Mouse (Mus musculus): ENCODE results near the gene F5.

The F5 gene

DNA sequence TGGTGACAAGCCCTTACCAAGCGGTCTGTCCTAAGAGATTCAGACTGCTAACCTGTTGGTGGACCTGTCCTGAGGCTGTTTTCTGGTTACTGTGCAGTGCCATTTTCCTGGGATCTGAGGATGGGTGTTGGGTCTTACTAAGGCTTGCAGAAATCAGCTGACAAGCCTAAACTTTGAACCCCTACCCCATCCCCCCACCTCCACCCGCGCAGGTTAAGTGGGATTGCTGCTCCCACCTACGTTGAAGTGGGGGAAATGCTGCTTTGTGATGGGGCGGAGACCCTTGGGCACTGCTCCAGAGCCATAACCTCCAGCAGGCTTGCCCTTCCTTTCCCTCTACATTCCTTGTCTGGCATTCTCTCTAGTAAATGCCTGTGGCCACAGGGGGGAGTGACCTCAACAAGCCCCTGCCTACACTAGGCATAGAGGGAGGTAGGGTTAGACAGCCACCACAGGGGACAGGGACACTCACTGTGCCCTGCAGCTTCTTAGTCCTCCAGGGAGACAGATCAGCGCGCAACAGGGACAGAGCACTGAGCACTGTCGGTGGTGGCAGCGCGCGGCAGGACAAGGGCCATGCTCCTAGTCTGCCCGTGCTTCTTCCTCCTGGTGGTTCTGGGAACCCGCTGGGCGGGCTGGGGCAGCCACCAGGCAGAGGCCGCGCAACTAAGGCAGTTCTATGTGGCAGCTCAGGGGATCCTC is at the start of gene F5:
Gene F5, plus strand, starts transcription at position 452 of the 702 bp plus-strand sequence.
- peak; percentile 9 for DNase-seq (ENCODE audit: low spot score)

DNA sequence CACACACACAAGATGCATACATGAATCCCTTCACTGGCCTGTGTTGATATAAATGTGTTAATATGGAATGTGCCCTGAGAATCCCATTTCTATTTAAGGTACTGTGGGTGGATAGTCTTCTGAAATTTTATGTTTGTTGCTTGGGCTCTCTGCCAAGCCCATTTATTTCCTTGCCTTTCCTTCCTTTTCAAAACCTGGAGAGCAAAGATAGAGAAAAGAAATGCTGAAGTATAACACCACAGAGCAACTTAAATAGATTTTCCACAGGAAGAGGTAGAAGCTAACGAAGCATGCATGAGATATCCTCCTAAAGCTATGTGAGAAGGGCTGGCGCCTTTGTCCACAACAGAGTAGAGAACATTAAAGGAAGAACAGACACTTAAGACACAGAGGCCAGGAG is 41.9 kb upstream of the F5 start:
- no peak for DNase-seq (ENCODE audit: low spot score)

DNA sequence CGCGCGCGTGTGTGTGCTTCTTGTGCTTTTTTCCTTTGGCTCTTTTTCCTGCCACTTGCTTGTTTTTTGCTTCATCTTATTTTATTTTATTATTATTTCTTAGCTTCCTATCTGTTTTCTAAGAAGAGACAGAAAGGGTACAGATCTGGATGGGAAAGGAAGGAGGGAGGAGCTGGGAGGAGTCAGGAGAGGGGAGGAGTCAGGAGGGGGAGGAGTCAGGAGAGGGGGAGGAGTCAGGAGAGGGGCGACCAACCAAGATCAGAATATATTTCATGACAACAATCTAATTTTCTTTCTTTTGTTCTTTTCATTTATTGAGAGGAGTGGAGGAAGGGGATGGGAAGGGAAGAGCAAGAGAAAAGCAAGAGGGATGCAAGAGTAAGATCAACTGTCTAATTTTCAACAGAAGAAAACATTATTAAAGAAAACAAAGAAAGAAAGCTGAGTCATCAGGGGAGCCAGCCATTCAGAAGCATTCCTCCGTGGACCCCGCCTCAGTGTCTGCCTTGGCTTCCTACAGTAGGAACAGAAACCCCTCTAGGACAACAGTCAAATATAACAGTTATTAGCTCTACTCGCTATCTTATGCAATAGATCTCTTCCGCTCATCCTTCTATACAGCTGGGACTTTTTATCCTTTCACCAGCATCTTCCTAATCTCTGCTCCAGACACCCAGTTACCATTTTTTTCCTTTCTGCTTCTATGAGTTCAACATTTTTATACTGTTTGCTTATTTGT is 40.9 kb upstream of the F5 start:
- DNase-seq (ENCODE audit: low spot score) = no peak

DNA sequence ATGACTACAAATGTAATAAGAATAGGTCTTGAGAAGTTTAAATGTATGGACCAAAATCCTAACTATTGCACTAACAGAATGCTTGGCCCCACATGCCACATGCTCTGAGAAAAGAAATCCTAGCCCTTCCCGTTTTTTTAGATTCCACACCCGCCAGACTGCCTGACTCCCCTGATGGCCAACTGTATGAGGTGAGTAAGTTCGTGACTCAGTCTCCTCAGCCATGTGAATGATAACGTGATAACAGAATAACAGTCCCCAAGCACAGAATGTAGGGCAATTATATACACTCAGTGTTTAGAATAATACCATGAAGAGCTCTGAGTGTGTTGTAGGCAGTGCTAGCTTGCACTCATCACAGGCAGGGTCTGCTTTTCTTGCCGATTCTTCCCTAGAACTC is 37.4 kb upstream of the F5 start:
- DNase-seq (ENCODE audit: low spot score) = no peak

DNA sequence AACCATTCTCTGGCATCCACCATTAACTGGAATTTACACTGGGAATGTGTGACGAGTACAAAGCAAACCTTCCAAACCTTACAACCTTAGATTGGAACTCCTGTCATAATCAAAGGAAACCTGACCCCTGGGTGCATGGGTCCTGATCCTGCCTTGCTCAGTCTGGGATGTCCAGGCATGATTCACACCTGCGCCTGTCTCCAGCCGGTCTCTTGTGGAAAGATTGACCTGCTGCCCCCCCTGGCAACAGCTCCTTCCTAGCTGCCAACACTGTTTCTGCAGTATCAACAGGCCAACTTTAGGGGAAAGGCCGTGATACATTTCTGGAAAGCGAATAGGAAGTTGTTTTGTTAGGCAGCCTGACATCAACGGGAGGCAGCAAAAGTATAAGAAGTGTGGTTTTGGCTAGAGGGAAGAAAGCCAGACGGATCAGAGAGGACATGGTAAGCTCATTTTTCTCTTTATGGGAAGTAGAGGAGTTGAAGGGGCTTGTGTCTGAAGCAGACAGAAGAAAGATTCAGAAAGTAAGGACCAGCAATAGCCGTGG is 36.6 kb upstream of the F5 start, which contains the start of gene Selp:
Gene Selp, plus strand, starts transcription at position 318 of the 547 bp plus-strand sequence.
- no peak for DNase-seq (ENCODE audit: low spot score)

DNA sequence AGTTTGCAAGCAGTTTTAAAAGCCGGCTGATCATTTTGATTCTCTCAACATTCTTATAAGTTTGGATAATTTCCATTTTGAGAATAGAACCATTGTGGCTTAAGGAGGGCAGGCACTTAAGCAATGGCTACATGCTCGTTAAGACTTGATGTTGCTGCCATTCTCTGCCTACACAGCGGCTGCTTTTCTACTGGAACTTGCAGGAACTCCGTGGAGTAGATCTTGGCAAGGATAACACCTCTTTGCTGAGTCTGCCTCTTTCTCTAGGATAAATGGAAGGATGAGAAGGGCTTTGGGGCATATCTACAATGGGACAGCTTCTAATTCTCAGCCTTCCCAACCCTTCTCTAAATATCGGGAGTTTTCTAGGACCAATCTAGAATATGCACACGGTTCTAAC is 36.0 kb upstream of the F5 start:
- no peak for DNase-seq (ENCODE audit: low spot score)

DNA sequence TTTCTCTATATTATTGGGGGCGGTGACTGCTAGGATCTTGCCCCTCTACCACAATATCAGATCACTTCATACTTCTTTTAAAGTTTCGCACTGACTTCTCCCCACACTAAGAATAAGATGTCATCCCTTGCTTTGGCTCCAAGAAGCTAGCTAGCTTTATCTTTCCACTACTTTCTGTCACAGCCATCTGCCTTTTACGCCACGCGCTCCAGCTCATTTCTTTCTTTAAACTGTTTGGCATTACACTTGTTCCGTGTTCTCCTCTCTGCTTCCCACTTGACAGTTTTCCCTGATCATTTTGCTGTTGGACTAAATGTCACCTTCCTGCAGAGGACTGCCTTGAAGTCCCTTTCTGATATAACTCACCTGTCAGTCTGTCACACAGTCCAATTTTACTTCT is 33.8 kb upstream of the F5 start:
- DNase-seq (ENCODE audit: low spot score) = no peak

DNA sequence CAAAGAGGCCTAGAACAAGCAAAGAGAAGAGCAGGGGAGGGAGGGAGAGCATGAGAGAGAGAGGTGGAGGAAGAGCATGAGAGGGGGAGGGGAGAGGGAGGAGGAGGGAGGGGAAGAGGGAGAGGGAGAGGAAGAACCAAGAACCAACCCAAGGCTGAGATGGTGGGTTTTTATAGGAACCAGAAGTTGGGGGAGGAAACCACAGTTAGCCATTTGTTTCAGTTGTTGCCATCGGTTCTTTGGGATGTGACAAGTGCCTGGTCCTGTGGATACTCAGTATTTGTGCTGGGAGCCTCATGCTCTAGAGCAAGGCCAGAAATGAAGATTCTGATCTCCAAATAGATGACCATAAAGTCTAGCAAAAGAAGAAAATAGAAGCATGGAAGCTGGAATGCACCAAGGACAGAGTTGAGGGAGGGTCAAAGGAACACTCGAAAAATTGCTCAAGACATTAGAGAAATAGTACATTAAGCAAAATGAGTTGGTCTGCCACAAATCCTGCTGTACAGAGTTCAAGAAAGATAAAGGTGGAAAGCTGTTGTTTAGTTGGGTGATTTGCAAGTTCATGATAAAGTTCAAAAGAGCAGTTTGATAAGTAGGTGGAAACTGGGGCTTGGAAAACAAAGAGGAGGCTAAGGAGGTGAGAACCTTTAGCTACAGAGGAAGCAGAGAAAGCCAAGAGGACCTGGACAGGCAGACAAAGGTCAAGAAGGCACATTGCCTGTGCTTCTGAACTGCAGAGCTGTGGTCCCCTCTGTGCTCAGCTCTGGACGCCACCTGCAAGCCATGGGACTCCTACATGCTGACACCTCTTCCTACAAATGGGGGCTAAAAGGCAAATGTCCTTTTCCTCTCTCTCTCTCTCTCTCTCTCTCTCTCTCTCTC is 31.5 kb upstream of the F5 start:
- no peak for DNase-seq (ENCODE audit: low spot score)

DNA sequence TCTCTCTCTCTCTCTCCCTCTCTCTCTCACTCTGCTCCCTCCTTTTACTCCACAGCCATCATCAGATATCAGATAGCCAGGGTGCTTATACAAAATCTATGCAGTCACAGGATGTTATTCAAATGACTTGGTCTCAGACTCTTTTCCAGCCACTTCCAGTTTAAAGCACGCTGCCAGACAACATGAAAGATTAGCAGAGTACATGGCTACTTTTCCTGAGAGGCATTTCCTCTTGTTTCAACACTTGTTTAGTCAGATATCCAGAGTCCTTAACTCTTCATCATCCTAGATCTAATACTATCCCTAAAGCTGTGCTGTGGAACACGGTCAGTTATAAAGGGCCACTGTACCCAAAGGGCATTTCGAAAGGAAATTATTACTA is 30.9 kb upstream of the F5 start:
- no peak for DNase-seq (ENCODE audit: low spot score)

DNA sequence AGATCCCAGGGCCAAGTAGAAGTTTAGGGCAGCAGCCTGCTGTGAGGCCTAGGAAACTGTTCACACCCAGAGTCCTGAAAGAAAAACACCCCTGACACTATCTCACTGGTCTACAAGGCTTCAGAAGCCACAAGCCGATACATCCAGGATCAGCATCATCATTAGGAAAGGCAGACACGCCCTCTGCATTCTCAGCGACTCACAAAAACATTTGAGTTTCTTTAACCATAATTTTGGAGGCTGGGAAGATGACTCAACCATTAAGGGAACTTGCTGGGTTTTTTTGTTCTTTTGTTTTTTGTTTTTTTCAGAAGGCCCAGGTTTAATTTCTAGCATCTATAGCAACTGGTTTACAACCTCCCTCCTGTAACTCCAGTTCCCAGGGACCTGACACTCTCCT is 27.8 kb upstream of the F5 start:
- no peak for DNase-seq (ENCODE audit: low spot score)

DNA sequence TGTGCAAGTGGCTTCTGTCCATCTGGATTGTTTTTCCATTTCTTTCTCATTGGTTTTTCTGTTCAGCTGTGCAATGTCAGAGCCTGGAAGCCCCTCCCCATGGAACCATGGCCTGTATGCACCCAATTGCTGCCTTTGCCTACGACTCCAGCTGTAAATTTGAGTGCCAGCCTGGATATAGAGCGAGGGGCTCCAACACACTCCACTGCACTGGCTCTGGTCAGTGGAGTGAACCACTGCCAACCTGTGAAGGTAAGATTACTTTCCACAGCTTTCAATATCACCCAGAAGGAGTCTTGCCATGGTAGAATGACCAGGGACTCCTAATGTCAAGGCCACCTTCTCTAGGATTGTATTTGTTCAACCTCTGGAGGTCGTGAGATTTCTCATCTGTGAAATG is 21.6 kb upstream of the F5 start:
- no peak for DNase-seq (ENCODE audit: low spot score)

DNA sequence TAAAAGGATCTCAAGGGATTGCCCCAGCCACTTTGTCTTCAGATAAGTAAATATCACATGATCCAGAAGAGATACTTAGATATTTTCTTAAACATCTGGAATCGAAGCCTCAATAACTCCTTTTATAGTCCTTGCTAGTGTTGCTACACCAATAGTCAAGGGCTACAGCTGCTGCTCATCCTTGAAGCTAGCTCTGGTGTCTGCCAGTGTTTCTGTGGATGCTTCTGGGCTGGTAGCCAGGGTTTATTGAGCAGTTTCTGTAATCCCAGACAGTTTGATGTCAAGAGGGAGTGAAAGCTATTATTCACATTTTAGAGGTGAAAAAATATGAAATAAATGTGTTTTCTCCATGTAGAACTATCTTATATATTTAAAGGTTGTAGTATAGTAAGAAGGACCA is 19.0 kb upstream of the F5 start:
- no peak for DNase-seq (ENCODE audit: low spot score)

DNA sequence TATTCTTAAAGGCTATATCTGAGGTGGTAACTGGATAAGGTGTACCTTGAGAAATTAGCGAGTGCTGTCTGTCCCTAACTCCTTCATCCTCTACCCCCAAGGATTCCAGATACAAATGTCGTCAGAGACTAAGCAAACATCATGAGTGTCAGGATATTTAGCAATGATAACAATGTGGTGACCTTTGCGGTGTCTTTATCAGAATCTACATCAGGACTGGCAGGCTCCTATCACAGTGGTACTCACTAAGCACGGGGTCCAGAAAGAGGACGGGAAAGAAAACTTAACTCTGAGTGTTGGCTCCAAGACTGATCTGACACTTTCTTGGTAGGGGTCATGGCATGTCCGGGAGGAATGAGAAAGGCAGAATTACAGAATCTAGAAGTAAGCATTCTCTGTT is 17.5 kb upstream of the F5 start:
- no peak for DNase-seq (ENCODE audit: low spot score)

DNA sequence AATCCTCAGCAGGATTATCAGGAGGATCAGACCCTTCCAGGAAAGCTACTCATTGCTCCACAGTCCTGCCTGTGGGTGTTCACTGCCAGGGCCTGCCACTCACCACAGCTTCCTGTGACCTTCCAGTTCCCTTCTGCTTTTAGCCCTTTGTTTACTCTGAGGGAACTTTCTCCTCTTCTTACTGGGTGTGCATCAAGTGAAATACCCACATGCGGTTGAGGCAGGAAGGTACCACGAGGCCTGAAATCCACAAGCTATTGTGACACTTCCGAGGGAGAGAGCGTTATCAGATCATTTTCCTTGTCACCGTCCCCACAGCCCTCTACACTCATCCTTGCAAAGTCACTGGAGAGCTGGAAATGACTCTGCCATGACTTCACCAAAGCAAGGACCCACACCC is 16.3 kb upstream of the F5 start:
- no peak for DNase-seq (ENCODE audit: low spot score)

DNA sequence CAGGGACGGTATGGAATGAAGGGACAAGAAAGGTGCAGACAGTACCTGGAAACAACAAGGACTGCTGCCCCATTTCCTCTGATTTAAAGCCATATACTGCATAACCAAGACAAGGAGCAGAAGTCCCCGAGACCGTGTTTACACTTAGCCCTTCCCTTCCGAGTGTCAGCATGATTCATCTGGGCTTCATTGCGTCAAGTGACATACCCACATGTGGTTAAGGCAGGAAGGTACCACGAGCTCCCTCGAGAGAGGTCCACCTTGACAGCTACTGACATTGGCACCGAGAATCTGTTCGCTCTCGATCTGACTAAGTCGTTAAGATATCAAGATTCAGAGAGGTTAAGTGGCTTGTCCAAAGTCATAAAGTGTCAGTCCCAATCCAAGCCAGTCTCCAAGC is 15.7 kb upstream of the F5 start:
- DNase-seq (ENCODE audit: low spot score) = no peak

DNA sequence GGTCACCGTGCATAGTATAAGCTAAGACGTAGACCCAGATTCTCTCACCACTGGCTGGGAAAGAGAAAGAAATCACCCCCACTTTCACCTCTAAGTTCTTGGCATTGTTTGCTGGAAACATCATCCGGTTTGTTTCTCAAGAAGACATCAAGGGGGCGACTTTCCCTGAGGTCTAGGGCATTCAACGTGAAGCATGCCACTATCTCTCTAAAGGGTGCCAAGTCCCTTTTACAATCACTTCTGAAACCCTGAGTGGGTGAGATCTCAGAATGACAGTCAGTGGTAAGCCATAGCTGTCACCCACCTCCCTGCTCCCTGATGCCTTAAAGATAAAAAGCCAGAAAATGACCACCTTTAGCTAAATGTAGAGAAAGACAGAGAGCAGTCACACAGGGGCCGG is 15.0 kb upstream of the F5 start:
- DNase-seq (ENCODE audit: low spot score) = no peak

DNA sequence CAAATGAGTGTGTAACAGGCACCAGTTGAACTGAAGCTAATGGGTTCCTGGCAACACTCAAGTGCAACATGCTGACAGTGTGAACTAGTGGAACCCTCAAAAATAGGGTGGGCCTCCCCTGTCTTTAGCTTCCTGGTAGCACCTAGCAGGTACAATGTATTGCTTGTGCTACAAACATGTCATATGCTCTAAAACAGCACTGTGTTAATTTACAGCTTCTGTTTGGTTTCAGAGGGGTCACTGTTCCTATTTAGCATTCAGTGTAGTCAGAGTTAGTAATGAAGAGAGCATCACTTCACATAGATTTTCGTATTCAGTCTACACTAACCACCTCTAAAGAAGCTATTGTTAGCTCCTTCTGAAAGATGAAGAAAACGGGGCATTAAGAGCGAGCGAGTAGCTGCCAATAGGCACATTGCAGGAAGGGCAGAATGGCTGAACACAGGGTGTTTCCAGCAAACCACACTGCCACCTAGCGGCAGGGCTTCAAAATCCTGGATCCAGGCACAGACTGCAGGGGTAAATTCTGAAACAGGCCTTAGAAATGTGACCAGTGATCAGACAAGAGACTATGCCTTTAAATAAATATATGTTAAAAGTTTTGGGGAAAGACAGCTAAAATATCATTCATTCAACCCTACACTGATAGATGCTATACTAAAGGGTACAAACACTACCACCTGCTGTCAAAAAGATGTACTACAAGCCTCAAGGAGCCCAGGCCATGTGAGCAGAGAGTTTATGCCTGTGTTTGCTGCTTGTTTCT is 13.1 kb upstream of the F5 start:
- peak; percentile 82 for DNase-seq (ENCODE audit: low spot score)

DNA sequence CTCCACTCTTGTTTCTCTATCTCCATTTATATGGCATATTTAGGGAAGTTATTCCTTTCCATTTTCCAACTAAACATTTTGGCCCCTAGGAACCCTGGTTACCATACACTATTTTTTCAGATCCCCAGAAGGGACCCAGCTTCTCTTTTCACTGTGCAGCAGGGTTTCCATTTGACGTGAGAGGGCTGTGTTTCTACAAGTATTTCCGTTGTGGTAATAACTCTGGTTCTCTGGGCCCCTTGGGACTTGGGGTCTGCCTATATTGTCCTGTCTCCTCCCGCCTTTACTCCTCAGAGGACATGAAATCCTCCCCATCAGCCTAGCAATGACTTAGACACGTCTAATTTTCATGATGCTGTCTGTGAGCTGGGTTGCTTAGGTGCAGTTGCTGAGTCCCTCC is 12.2 kb upstream of the F5 start:
- DNase-seq (ENCODE audit: low spot score) = no peak

DNA sequence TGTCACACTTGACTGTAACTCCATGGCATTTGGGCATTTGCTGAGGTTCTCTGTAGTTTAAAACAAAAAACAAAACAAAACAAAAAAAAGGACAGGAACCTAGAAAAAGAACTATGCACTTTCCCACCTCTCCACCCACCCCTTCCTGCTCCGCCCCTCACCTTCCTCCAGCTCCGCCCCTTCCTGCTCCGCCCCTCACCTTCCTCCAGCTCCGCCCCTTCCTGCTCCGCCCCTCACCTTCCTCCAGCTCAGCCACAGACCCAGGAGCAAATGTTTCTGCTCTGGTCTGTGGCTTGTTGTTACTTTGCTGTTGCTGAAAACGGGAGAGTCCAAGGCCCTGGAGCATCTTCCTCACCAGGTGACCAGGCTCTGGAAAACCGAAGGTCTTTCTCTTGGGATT is 2.6 kb upstream of the F5 start:
- no peak for DNase-seq (ENCODE audit: low spot score)

DNA sequence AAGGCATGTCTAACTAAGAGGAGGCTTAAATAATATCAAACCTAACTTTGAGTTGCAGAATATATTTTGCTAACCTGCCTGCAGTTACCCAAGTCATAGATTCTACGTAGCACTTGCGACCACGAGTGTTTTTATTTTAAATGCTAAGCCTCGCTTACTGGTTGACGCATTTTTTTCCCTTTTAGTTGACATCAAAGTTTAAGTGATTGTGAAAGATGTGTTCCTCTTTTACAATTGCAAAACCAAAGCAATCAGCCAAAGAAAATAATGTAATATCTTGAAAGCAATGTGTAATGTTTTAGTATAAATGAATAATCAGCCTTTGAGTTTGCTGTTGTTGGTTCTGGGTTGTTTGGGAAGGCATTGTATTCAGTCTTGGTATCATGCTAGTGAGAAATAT is 1.2 kb downstream of the F5 start:
- DNase-seq (ENCODE audit: low spot score) = no peak

DNA sequence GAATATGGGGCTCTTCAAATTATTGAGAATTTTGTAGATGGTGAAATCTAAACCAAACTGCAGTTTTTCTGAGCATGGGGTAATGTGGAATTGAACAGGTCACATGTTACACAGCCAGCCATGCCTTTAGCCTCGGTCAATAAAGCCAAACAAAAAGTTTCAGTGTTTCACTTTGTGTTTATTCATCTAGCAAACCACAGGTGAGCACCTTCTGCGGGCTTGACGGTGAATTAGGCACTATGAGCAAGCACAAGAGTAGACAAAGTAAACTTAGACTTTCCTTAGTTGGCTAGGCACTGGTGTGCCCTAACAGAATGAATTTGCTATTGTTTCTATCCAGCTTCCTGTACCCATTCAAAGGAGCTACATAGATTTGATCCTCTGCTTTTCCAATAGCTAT is 3.3 kb downstream of the F5 start:
- no peak for DNase-seq (ENCODE audit: low spot score)

DNA sequence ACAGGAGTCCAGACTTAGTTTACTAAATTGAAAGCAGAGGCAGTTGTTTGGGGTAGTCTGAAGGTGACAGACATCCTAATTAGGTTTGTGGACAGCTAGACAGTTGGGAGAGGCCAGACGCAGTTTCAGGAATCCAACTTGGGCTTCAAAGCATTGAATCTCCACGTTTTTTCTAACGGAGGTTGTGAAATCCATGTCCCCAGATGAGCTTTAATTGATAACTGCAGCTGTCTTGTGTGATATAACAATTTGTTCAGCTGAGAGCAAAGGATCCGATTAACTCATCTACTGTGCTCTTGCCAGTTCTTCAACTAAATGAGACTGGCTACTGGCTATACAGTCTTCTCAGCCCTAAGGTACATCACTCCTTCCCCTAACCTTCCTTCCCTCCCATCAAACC is 6.9 kb downstream of the F5 start:
- DNase-seq (ENCODE audit: low spot score) = no peak
